ENCODE assay signal across 8 mouse cellular contexts in the genomic region with DNA sequence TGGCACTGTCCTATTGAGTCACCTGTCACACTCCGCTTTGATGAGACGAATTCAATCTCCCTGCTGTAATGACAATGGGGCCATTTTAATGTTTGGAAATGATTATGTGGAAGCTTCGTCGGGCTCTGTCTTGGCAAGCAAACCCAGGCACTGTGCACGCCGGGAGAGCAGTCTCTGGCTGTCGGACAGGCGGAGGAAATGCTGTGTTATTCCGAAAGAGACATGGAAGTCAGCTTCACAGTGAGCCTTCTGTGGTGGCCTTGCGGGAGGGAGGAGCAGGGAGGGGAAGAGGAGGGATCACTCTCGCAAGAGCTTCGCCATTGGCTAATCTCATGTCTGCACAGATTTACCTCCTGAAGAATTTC.
DNase-seq lines count a peak whose midpoint lies in the region; ATAC-seq and TF ChIP-seq lines count a peak whose summit lies in the region.
"Had no signal": no experiment of that assay in that cellular context is flagged by ENCODE, and none has a peak within 500 bp of the region (broad histone marks: within the 10 kb centered on the region; RNA-seq: fewer than 3 reads in every experiment).

No protein-coding gene starts in this region.

- no peaks in the 10 kb centered on the region for H3K36me3 ChIP-seq in hindbrain, embryonic 15.5 days
- H3K36me3 ChIP-seq in midbrain, embryonic 10.5 days, result no peaks in the 10 kb centered on the region
- H3K36me3 ChIP-seq: limb, embryonic 13.5 days had no signal

- TF ChIP-seq CTCF in cortical plate, adult 2 months (IDR thresholded peaks at IDR 0.05; ENCODE audit: extremely low read depth, insufficient read depth, low read length), result no peak

- TF ChIP-seq POLR2A in cortical plate, adult 2 months (IDR thresholded peaks at IDR 0.05; ENCODE audit: extremely low read depth, insufficient read depth, low read length), result peak; percentile 55

- no peaks in the 10 kb centered on the region for H3K27me3 ChIP-seq in hindbrain, embryonic 15.5 days
- peaks cover 28% of the 10 kb centered on the region for H3K27me3 ChIP-seq in midbrain, embryonic 10.5 days (ENCODE audit: low read depth, poor library complexity, severe bottlenecking)
- H3K27me3 ChIP-seq: limb, embryonic 13.5 days had no signal

- H3K9ac ChIP-seq in hindbrain, embryonic 15.5 days, result peak overlapping the region; percentile 40
- H3K9ac ChIP-seq: limb, embryonic 13.5 days had no signal

- H3K4me3 ChIP-seq in cortical plate, adult 2 months (ENCODE audit: insufficient read depth, low read length), result peak overlapping the region; percentile 27
- H3K4me3 ChIP-seq in hindbrain, embryonic 15.5 days, result peak overlapping the region; percentile 39
- H3K4me3 ChIP-seq in midbrain, embryonic 10.5 days, result peak overlapping the region; percentile 39
- H3K4me3 ChIP-seq: limb, embryonic 13.5 days had no signal

- ATAC-seq in cerebellum, adult (ENCODE audit: insufficient number of reproducible peaks, low FRiP score, low TSS enrichment), result peak; percentile 87
- ATAC-seq in hindbrain, embryonic 15.5 days (ENCODE audit: low FRiP score, low read depth), result peak; percentile 95
- ATAC-seq in megakaryocyte, adult 5-6 weeks (ENCODE audit: poor library complexity, severe bottlenecking), result no peak
- no peak for ATAC-seq in CD4-positive, CD25-positive, alpha-beta regulatory T cell, adult 4 months

- H3K27ac ChIP-seq in cortical plate, adult 2 months (ENCODE audit: insufficient read depth, low read length), result no peak overlapping the region
- H3K27ac ChIP-seq in hindbrain, embryonic 15.5 days (replicated peaks), result peak overlapping the region; percentile 82
- H3K27ac ChIP-seq in midbrain, embryonic 10.5 days (replicated peaks), result peak overlapping the region; percentile 46; the same call in 1 of the 2 replicates
- H3K27ac ChIP-seq: limb, embryonic 13.5 days had no signal

- H3K4me1 ChIP-seq in cortical plate, adult 2 months (ENCODE audit: control insufficient read depth, insufficient read depth, low read length), result no peaks in the 10 kb centered on the region
- H3K4me1 ChIP-seq in hindbrain, embryonic 15.5 days (replicated peaks), result peaks cover 16% of the 10 kb centered on the region
- H3K4me1 ChIP-seq in midbrain, embryonic 10.5 days, result peaks cover 16% of the 10 kb centered on the region
- H3K4me1 ChIP-seq: limb, embryonic 13.5 days had no signal

- 16% methylated on average over 12 of the region's 12 CpGs for WGBS in hindbrain, embryonic 15.5 days
- 55% methylated on average over 12 of the region's 12 CpGs for WGBS in midbrain, embryonic 10.5 days

- no peaks in the 10 kb centered on the region for H3K9me3 ChIP-seq in hindbrain, embryonic 15.5 days
- H3K9me3 ChIP-seq in midbrain, embryonic 10.5 days (replicated peaks), result no peaks in the 10 kb centered on the region
- H3K9me3 ChIP-seq: limb, embryonic 13.5 days had no signal

- no peak for DNase-seq in midbrain, embryonic 10.5 days (ENCODE audit: low spot score)
- no peak for DNase-seq in gastrocnemius, postnatal 25 days

- H3K4me2 ChIP-seq in hindbrain, embryonic 15.5 days, result peak overlapping the region; percentile 54
- H3K4me2 ChIP-seq: limb, embryonic 13.5 days had no signal

Comparison
In these comparisons a context has a peak if more than half of its experiments do, and no peak if none do; other contexts are left out.
1. ATAC-seq: peak in cerebellum, adult (single experiment) and hindbrain, embryonic 15.5 days (single experiment); none in megakaryocyte, adult 5-6 weeks (single experiment) and CD4-positive, CD25-positive, alpha-beta regulatory T cell, adult 4 months (single experiment).
2. Peak in every context shown above with its lines, with median percentiles within 50 percentile points of each other: H3K4me3 ChIP-seq.